Mouse (Mus musculus) heart, embryonic 13.5 days (tissue): ENCODE results near the gene Ugcg. TPM values are rescaled to one million over a fixed set of nuclear protein-coding genes. Genes with fewer than 3 reads are reported as not detected.

Source experiments
- ATAC-seq: fragments of 200-750 bp; cut with Nextera tagmentation; 2 replicates; pipeline ENCODE4 v1.8.0; 2017; ENCODE audit warnings: moderate TSS enrichment; ENCODE audit not compliant: insufficient number of reproducible peaks, low FRiP score, low TSS enrichment; ENCODE audit errors: extremely low read depth
- H3K27ac ChIP-seq: fragments of 300-500 bp; sonication (generic); replicated peaks from 2 replicates; pipeline ENCODE4 v1.5.1; 2015; ENCODE audit warnings: moderate library complexity, mild to moderate bottlenecking, inconsistent platforms
- H3K27me3 ChIP-seq: fragments of 300-500 bp; sonication (generic); replicated peaks from 2 replicates; pipeline ENCODE4 v1.6.1; 2015; ENCODE audit warnings: mild to moderate bottlenecking, inconsistent platforms
- H3K36me3 ChIP-seq: fragments of 300-500 bp; sonication (generic); 2 replicates; pipeline ENCODE4 v1.6.1; 2015; ENCODE audit warnings: mild to moderate bottlenecking, inconsistent platforms
- H3K4me1 ChIP-seq: fragments of 300-500 bp; sonication (generic); 2 replicates; pipeline ENCODE4 v1.6.1; 2015; ENCODE audit warnings: inconsistent platforms
- H3K4me2 ChIP-seq: fragments of 300-500 bp; sonication (generic); 2 replicates; pipeline ENCODE4 v1.6.1; 2015; ENCODE audit warnings: inconsistent platforms, mild to moderate bottlenecking, moderate library complexity
- H3K4me3 ChIP-seq: fragments of 300-500 bp; sonication (generic); 2 replicates; pipeline ENCODE4 v1.5.1; 2015; ENCODE audit warnings: moderate library complexity, mild to moderate bottlenecking, inconsistent platforms
- H3K9ac ChIP-seq: fragments of 300-500 bp; sonication (generic); 2 replicates; pipeline ENCODE4 v1.6.1; 2015; ENCODE audit warnings: inconsistent platforms, mild to moderate bottlenecking, moderate library complexity
- H3K9me3 ChIP-seq: fragments of 300-500 bp; sonication (generic); 2 replicates; pipeline ENCODE4 v1.6.1; 2016; ENCODE audit warnings: inconsistent platforms
- WGBS: fragments of 180-500 bp; shearing (Covaris S2); methylation state at CpG from one replicate; pipeline ENCODE4 v1.1.7; 2015; ENCODE audit warnings: mixed read lengths; 5-methylcytosine and 5-hydroxymethylcytosine counted together
- polyA plus RNA-seq: library from polyadenylated mRNA; unstranded; fragments of >200 nt; fragmentation: Nextera tagmentation; extraction: Ambion mirVana; gene quantifications from 2 replicates; pipeline ENCODE4 v1.2.1, GENCODE M21; 2015

Gene Ugcg
- polyA plus RNA-seq, 1 experiment from 2014 or later, result 6.9 TPM

- Histone ChIP-seq H3K9me3 (no peaks in the 10 kb centered on the region), H3K4me2 (no peak overlapping the region), H3K9ac (no peak overlapping the region), H3K27me3 (no peaks in the 10 kb centered on the region), H3K4me1 (peaks cover 75% of the 10 kb centered on the region), H3K36me3 (peaks cover 41% of the 10 kb centered on the region), H3K27ac (0 out of 2 replicates have a peak overlapping the region, but pooled peaks have one; percentile 9), H3K4me3 (no peak overlapping the region)
- ATAC-seq, result no peak
- WGBS, result 57% methylated on average over 4 of the region's 4 CpGs
These were observed 19.6 kb downstream of the Ugcg start for GRCm38 (mm10) chr4:59208607-59209006.

GRCm38 (mm10) chr4:59211181-59211580 lies 22.1 kb downstream of the Ugcg start:
- WGBS, result 52% methylated on average over 9 of the region's 9 CpGs
- peak overlapping the region; percentile 24; the same call in 1 of the 2 replicates for H3K27ac ChIP-seq
- no peaks in the 10 kb centered on the region for H3K9me3 ChIP-seq
- H3K4me1 ChIP-seq, result peaks cover 49% of the 10 kb centered on the region
- no peaks in the 10 kb centered on the region for H3K27me3 ChIP-seq
- peaks cover 64% of the 10 kb centered on the region for H3K36me3 ChIP-seq
- peak overlapping the region; percentile 46 for H3K4me2 ChIP-seq
- no peak overlapping the region for H3K4me3 ChIP-seq
- no peak for ATAC-seq
- no peak overlapping the region for H3K9ac ChIP-seq

- Histone ChIP-seq H3K4me1 (peaks cover 24% of the 10 kb centered on the region), H3K36me3 (peaks cover 77% of the 10 kb centered on the region), H3K27me3 (no peaks in the 10 kb centered on the region), H3K4me2 (no peak overlapping the region), H3K9ac (no peak overlapping the region), H3K9me3 (no peaks in the 10 kb centered on the region), H3K27ac (no peak overlapping the region), H3K4me3 (no peak overlapping the region)
- ATAC-seq, result no peak
- WGBS, result 77% methylated on average over 4 of the region's 4 CpGs
These were observed 24.8 kb downstream of the Ugcg start for GRCm38 (mm10) chr4:59213833-59214232.

- WGBS, result 86% methylated on average over 5 of the region's 5 CpGs
- Histone ChIP-seq H3K4me2 (no peak overlapping the region), H3K27ac (no peak overlapping the region), H3K9ac (no peak overlapping the region), H3K27me3 (no peaks in the 10 kb centered on the region), H3K36me3 (peaks cover 78% of the 10 kb centered on the region), H3K9me3 (no peaks in the 10 kb centered on the region), H3K4me1 (peaks cover 17% of the 10 kb centered on the region), H3K4me3 (no peak overlapping the region)
- ATAC-seq, result no peak
These were observed 25.6 kb downstream of the Ugcg start for GRCm38 (mm10) chr4:59214695-59215094.

- peaks cover 8% of the 10 kb centered on the region for H3K4me1 ChIP-seq
- peaks cover 80% of the 10 kb centered on the region for H3K36me3 ChIP-seq
- no peaks in the 10 kb centered on the region for H3K27me3 ChIP-seq
- WGBS, result 74% methylated on average over 3 of the region's 3 CpGs
- H3K9ac ChIP-seq, result no peak overlapping the region
- H3K9me3 ChIP-seq, result no peaks in the 10 kb centered on the region
- H3K4me2 ChIP-seq, result no peak overlapping the region
- no peak overlapping the region for H3K27ac ChIP-seq
- H3K4me3 ChIP-seq, result no peak overlapping the region
- ATAC-seq, result no peak
These were observed 26.5 kb downstream of the Ugcg start for GRCm38 (mm10) chr4:59215585-59215984.

GRCm38 (mm10) chr4:59217101-59217500 lies 28.0 kb downstream of the Ugcg start:
- H3K36me3 ChIP-seq, result peaks cover 81% of the 10 kb centered on the region

GRCm38 (mm10) chr4:59218154-59218553 lies 29.1 kb downstream of the Ugcg start:
- Histone ChIP-seq H3K4me3 (no peak overlapping the region), H3K4me2 (no peak overlapping the region), H3K9ac (no peak overlapping the region), H3K4me1 (no peaks in the 10 kb centered on the region), H3K27ac (no peak overlapping the region), H3K27me3 (no peaks in the 10 kb centered on the region), H3K9me3 (no peaks in the 10 kb centered on the region), H3K36me3 (peaks cover 84% of the 10 kb centered on the region)
- no peak for ATAC-seq
- 81% methylated on average over 7 of the region's 7 CpGs for WGBS

More at GRCm38 (mm10) chr4:59217101-59217500, 28.0 kb downstream of the Ugcg start:
- Histone ChIP-seq H3K4me2 (no peak overlapping the region), H3K9me3 (no peaks in the 10 kb centered on the region), H3K4me1 (no peaks in the 10 kb centered on the region), H3K4me3 (no peak overlapping the region), H3K27me3 (no peaks in the 10 kb centered on the region), H3K9ac (no peak overlapping the region), H3K27ac (no peak overlapping the region)
- WGBS, result 93% methylated on average over 7 of the region's 7 CpGs
- ATAC-seq, result no peak

- 90% methylated on average over 9 of the region's 9 CpGs for WGBS
- H3K9ac ChIP-seq, result no peak overlapping the region
- H3K4me2 ChIP-seq, result no peak overlapping the region
- H3K4me1 ChIP-seq, result no peaks in the 10 kb centered on the region
- H3K27me3 ChIP-seq, result no peaks in the 10 kb centered on the region
- H3K36me3 ChIP-seq, result peaks cover 81% of the 10 kb centered on the region
- H3K27ac ChIP-seq, result no peak overlapping the region
- no peak for ATAC-seq
- no peak overlapping the region for H3K4me3 ChIP-seq
- no peaks in the 10 kb centered on the region for H3K9me3 ChIP-seq
These were observed 33.2 kb downstream of the Ugcg start for GRCm38 (mm10) chr4:59222226-59222625.

- no peak overlapping the region for H3K4me2 ChIP-seq
- no peak overlapping the region for H3K9ac ChIP-seq
- no peak overlapping the region for H3K4me3 ChIP-seq
- no peaks in the 10 kb centered on the region for H3K4me1 ChIP-seq
- no peaks in the 10 kb centered on the region for H3K9me3 ChIP-seq
- no peak for ATAC-seq
- peaks cover 73% of the 10 kb centered on the region for H3K36me3 ChIP-seq
- H3K27me3 ChIP-seq, result no peaks in the 10 kb centered on the region
- H3K27ac ChIP-seq, result no peak overlapping the region
- 81% methylated on average over 5 of the region's 5 CpGs for WGBS
These were observed 34.1 kb downstream of the Ugcg start for GRCm38 (mm10) chr4:59223055-59223615.

- WGBS, result 84% methylated on average over 4 of the region's 4 CpGs
- no peak overlapping the region for H3K4me3 ChIP-seq
- no peaks in the 10 kb centered on the region for H3K9me3 ChIP-seq
- ATAC-seq, result no peak
- H3K27me3 ChIP-seq, result no peaks in the 10 kb centered on the region
- H3K4me1 ChIP-seq, result no peaks in the 10 kb centered on the region
- no peak overlapping the region for H3K4me2 ChIP-seq
- H3K36me3 ChIP-seq, result peaks cover 58% of the 10 kb centered on the region
- H3K9ac ChIP-seq, result no peak overlapping the region
- no peak overlapping the region for H3K27ac ChIP-seq
These were observed 35.8 kb downstream of the Ugcg start for GRCm38 (mm10) chr4:59224889-59225288.

GRCm38 (mm10) chr4:59227047-59227446 lies 38.0 kb downstream of the Ugcg start:
- Histone ChIP-seq H3K27ac (no peak overlapping the region), H3K36me3 (peaks cover 40% of the 10 kb centered on the region), H3K4me2 (no peak overlapping the region), H3K4me1 (no peaks in the 10 kb centered on the region), H3K9ac (no peak overlapping the region), H3K4me3 (no peak overlapping the region), H3K9me3 (no peaks in the 10 kb centered on the region), H3K27me3 (no peaks in the 10 kb centered on the region)
- WGBS, result 84% methylated on average over 9 of the region's 9 CpGs
- no peak for ATAC-seq

GRCm38 (mm10) chr4:59228951-59229350 lies 39.9 kb downstream of the Ugcg start:
- ATAC-seq, result no peak
- peaks cover 22% of the 10 kb centered on the region for H3K36me3 ChIP-seq

More at GRCm38 (mm10) chr4:59228951-59229350, 39.9 kb downstream of the Ugcg start:
- H3K27ac ChIP-seq, result no peak overlapping the region
- no peaks in the 10 kb centered on the region for H3K9me3 ChIP-seq
- no peaks in the 10 kb centered on the region for H3K4me1 ChIP-seq
- no peak overlapping the region for H3K9ac ChIP-seq
- no peak overlapping the region for H3K4me2 ChIP-seq
- no peaks in the 10 kb centered on the region for H3K27me3 ChIP-seq
- no peak overlapping the region for H3K4me3 ChIP-seq
